Mouse (Mus musculus) splenic B cell, adult 2 months (primary cell): ENCODE measurements at regions not wholly inside any gene's neighbourhood (a gene's known extent, or its start where the extent isn't known, plus 50 kb on each side); places are given as distances from the start of the nearest gene placed in this dataset.

ENCODE experiments used
- DNase-seq: peaks from one replicate; pipeline ENCODE4 v3.0.0-alpha.2; 2011; ENCODE audit warnings: low read depth, low spot score
- H3K27me3 ChIP-seq: 2 replicates; pipeline ENCODE4 v1.6.1; 2012; ENCODE audit warnings: mild to moderate bottlenecking, low read length, moderate library complexity, mixed read lengths; ENCODE audit not compliant: control insufficient read depth, poor library complexity, insufficient read depth, severe bottlenecking
- H3K36me3 ChIP-seq: 2 replicates; pipeline ENCODE4 v1.6.1; 2012; ENCODE audit warnings: mild to moderate bottlenecking, low read length, moderate library complexity, mixed read lengths; ENCODE audit not compliant: control insufficient read depth, poor library complexity, insufficient read depth, severe bottlenecking

GRCm38 (mm10) chr12:32480268-32480667, 101.8 kb downstream of the Ccdc71l start:
- Histone ChIP-seq H3K36me3 (no peaks in the 10 kb centered on the region), H3K27me3 (no peaks in the 10 kb centered on the region)

DNA sequence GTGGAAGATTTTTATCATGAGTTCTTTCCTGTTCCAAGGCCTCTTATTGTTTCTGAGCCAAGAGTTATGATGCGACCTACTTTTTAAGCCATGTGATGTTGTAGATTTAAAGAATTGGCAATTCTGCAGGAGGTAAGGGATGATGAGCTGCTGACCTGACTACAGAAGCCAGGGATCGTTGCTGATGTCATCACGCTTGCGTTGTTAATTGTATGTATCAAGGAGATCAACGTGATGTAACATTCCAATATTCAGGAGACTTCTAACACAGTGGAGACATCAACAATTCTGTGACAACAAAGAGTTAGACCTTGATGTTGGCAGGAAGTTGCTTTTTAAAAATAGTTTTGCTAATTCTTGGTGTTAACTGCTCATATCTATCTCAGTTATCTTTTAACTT, 102.5 kb downstream of the Ccdc71l start:
- no peak for DNase-seq
- H3K36me3 ChIP-seq = no peaks in the 10 kb centered on the region
- no peaks in the 10 kb centered on the region for H3K27me3 ChIP-seq

More at GRCm38 (mm10) chr12:32480268-32480667, 101.8 kb downstream of the Ccdc71l start:
- DNase-seq = no peak

DNA sequence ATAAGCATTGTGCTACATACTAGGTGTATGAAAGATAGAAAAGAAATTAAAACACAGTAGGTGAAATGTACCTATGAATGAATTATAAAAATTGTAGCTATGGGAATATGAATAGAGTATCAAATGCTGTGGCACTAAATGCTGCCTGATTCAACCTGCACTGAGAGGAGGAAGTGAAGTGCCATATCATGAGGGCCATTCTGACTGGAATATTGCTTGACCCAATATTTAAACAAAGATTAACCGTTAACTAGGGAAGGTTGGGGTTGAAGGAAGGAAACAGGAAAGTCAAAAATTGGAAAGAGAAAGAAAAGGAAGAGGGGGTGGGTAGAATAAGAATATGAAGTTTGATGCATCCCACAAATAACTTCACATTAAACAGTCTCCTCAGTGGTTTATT, 103.8 kb downstream of the Ccdc71l start:
- no peak for DNase-seq
- H3K36me3 ChIP-seq = no peaks in the 10 kb centered on the region
- H3K27me3 ChIP-seq = no peaks in the 10 kb centered on the region

DNA sequence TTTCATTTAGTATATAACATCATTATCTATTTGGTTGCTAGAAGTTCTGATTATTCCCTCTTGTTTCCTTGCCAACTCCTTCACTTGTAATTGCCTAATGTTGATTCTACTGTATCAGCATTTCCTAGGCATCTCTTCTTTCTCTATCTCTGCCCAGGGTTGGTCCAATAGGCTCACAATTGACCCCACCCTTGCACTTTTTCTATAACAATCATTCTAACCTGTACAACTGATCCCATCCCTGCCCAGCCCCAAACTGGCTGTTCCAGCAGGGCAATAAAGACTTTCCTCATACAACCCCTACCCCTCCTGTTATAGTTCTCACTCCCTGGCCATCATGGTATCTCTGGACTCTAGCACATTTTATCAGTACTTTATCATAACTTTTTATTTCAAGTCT, 104.3 kb downstream of the Ccdc71l start:
- H3K36me3 ChIP-seq = no peaks in the 10 kb centered on the region
- no peaks in the 10 kb centered on the region for H3K27me3 ChIP-seq
- DNase-seq = no peak

GRCm38 (mm10) chr12:32486246-32486645, 107.7 kb downstream of the Ccdc71l start:
- Histone ChIP-seq H3K27me3 (no peaks in the 10 kb centered on the region), H3K36me3 (no peaks in the 10 kb centered on the region)
- no peak for DNase-seq

DNA sequence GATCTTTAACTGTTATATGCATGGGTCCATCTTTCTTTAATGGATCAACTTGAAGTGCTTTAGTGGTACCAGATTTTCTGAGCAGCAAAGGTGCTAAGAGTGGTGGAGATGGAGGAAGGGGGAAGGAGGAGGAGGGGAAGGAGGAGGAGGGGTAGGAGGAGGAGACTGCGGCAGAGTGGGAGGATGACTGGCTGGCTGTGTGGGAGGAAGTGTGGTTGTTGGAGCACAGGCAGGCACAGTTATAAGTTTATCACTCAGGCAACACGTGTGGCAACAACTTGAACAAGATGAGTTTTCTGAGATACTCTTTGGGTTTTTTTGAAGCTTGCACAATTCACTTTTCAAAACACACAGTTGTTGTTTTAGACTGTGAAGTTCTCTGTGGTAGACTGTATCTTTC, 108.2 kb downstream of the Ccdc71l start:
- Histone ChIP-seq H3K36me3 (no peaks in the 10 kb centered on the region), H3K27me3 (no peaks in the 10 kb centered on the region)
- DNase-seq = no peak

GRCm38 (mm10) chr12:32487883-32488577, 109.5 kb downstream of the Ccdc71l start:
- no peaks in the 10 kb centered on the region for H3K27me3 ChIP-seq
- DNase-seq = no peak
- H3K36me3 ChIP-seq = no peaks in the 10 kb centered on the region

DNA sequence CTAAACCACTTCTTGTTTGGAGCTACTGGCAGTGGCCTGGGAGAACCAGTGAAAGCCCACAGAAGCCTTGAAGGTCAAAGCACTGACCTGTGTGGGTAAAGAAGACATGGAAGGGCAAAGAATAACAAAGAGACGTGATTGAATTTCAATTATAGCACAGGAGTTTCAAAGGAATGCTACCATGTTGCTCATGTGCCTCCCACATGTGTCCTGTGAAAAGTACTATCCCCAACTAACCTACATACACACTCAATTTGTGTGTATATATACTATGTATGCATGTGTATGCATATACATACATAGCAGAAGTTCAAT, 110.0 kb downstream of the Ccdc71l start:
- H3K27me3 ChIP-seq = no peaks in the 10 kb centered on the region
- H3K36me3 ChIP-seq = no peaks in the 10 kb centered on the region
- no peak for DNase-seq

- no peak for DNase-seq
- Histone ChIP-seq H3K36me3 (no peaks in the 10 kb centered on the region), H3K27me3 (no peaks in the 10 kb centered on the region)
These were observed 111.1 kb downstream of the Ccdc71l start for GRCm38 (mm10) chr12:32489415-32490139.

- no peak for DNase-seq
- Histone ChIP-seq H3K27me3 (no peaks in the 10 kb centered on the region), H3K36me3 (no peaks in the 10 kb centered on the region)
These were observed 125.7 kb downstream of the Ccdc71l start for GRCm38 (mm10) chr12:32504196-32504595.

DNA sequence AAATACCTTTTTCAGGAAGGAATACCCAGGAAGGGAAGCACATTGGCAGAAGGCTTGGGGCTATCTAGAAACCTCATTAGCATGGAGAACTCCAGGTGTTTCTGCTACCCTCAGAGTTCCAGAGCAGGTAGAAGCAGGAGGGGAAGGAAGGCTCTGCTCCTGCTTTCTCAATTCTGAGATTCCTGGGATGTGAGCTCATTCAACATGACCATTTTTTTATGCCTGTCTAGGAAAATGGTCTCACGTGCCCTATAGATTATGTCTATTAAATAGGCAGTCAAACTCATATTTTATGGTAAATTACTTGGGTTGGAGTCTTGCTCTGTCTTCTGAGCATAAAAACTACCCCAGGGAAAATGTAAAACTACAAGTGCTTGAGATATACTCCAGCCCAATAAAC, 130.2 kb downstream of the Ccdc71l start:
- no peaks in the 10 kb centered on the region for H3K36me3 ChIP-seq
- no peaks in the 10 kb centered on the region for H3K27me3 ChIP-seq
- DNase-seq = no peak

GRCm38 (mm10) chr12:32525586-32525985, 147.1 kb downstream of the Ccdc71l start:
- no peak for DNase-seq
- Histone ChIP-seq H3K27me3 (no peaks in the 10 kb centered on the region), H3K36me3 (no peaks in the 10 kb centered on the region)

- Histone ChIP-seq H3K27me3 (no peaks in the 10 kb centered on the region), H3K36me3 (no peaks in the 10 kb centered on the region)
- no peak for DNase-seq
These were observed 152.7 kb downstream of the Ccdc71l start for GRCm38 (mm10) chr12:32531216-32531615.

DNA sequence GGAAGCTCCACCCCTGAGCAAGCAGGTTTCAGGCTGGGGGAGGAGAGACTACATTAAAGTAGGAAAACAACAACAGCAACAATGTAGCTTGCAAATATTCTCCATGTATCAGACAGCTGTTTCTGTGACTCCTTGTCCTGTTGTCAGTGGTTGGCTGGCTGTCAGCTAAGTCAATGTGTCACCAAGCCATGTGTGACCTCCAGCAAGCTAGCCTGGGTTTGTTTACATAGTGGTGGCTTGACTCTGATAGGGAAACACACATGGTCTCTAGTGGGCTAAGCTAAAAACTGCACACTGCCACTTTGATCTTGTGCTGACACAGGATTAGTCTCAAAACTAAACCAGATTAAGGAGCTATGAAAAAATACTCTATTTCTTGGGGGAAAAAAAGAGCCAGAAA, 155.1 kb downstream of the Ccdc71l start:
- Histone ChIP-seq H3K27me3 (no peaks in the 10 kb centered on the region), H3K36me3 (no peaks in the 10 kb centered on the region)
- no peak for DNase-seq

DNA sequence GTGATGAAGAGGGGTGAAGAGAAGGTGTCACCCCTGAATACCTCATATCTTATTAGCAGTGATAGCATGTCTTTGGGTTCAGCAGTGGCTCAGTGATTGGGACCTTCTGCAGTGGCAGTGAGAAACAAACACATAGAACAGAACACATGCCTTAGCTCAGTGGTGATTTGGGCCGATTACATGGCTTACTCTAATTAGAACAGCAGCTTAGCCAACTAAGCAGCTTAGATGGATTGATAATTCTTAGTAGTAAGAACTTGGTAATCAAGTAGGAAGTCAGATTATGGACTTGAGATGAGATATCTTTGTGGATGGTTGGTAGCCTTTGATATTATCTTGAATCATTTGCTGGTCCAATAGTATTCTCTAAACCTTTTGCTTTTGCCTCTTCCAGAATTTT, 167.0 kb downstream of the Ccdc71l start:
- H3K36me3 ChIP-seq = no peaks in the 10 kb centered on the region
- DNase-seq = no peak
- no peaks in the 10 kb centered on the region for H3K27me3 ChIP-seq

DNA sequence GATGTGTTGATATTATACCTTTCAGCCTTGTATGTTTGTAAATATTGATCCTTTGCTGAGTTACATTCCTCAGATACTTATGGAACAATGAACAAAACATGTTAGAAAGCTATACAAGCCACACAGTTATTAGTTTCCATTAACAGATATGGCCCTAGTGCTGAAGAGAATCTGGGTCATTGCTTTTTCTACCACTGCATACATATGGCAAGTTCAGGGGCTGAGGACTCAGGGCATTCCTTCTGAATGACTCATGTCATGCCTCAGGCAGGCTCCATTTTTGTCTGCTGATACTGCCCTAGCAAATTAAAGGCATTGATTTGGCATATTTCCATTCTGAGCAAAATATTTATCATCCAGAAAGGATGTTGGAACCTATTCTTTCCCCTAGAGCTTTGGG, 167.9 kb downstream of the Ccdc71l start:
- DNase-seq = no peak
- Histone ChIP-seq H3K27me3 (no peaks in the 10 kb centered on the region), H3K36me3 (no peaks in the 10 kb centered on the region)
